Mouse (Mus musculus) cerebellum, adult 11-12 months (tissue): ENCODE measurements around the gene Gm27029.
"Not testable (repeated sequence)": the region's sequence is repeated elsewhere in the genome, so short reads cannot be mapped to it uniquely, and the experiment has no call there.

ENCODE experiments used
- DNase-seq: peaks from one replicate; pipeline ENCODE4 v3.0.0; 2022

Gene Gm27029

DNA sequence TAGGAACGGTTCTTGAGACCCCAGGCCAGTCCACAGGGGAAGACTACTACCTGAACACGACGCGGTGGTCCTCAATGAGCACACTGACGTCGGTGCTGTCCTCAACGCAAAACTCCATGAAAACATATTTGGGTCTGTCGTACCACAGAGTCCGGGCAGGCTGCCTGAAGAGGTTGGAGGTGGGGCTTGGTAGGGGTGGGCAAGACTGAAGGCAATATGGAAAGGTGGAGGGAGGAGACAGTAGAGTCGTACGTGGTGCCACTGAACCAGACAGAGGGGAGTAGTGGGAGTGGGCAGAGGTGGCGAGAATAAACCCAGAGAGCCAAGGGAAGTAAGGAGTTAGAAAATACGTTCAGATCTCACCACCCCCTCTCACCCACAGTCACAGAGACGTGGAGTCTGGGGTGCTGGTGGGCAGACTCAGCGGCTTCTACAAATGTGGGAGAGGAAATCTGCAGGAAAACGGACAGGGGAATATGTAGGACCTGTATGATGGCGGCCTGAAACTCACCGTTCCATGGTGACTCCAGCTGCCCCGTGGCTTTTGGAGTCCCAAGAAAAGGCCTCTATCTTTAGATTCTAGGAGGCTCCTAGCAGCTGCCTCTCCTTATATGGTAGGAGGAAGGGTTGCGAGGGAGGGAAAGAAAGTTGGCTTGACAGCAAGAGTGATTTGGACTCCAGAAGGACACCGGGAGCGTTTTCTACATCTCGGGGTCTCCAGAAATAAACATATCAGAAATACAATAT lies at the start of gene Gm27029:
Gm27029 (minus strand) TSS at position 692 of the 747 bp plus-strand sequence.
- DNase-seq, result peak; percentile 42

DNA sequence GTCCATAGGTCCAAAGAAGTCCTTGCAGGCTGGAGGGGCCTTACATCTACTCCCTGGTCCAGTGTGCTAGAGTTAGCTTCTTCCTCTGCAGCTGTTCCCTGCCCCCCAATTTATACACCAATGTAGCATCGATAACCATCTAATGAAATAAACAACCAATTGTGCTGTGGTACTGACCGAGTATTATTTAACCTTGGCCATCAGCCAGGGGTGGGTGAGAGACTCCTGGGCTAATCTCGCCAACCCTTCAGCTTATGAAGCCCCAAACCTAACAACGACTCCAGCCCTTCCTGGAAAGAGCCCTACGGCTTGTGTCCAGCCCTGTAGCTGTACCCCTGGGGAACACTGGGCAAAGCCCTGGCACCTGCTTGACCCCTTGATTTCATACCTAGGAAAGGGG lies 49.7 kb upstream of the Gm27029 start:
- DNase-seq, result no peak

DNA sequence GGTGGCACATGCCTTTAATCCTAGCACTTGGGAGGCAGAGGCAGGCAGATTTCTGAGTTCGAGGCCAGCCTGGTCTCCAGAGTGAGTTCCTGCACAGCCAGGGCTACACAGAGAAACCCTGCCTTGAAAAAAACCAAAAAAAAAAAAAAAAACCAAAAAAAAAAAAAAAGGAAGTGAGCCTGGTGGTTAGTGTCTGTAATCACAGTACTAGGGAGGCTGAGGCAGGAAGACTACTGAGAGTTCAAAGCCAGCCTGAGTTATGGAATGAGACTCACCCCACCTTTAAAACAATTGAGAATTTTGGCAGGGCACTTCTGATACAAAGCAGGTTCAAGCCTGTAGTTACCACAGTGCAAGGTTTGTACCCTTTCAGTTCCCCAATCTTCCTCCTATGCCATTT lies 49.1 kb upstream of the Gm27029 start:
- not testable (repeated sequence) for DNase-seq

DNA sequence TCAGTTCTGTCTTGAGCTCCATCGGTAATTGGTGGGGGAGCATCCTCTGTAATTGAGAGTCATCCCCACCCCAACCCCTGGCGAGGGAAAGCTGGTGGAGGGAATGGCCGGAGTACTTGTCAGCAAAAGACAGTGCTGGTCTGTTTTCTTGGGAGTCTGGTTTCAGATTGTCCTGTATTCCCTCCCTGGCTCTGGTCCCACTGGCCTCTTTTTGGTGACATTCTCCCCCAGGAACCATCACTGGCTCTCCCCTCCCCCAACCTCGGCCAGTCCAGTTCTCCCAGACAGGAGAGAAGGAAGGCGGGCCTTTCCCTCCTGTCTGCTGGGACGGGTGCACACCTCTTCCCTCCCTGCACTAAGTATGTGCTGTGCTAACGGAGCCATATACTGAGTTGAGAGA lies 47.7 kb upstream of the Gm27029 start:
- DNase-seq, result peak; percentile 41

DNA sequence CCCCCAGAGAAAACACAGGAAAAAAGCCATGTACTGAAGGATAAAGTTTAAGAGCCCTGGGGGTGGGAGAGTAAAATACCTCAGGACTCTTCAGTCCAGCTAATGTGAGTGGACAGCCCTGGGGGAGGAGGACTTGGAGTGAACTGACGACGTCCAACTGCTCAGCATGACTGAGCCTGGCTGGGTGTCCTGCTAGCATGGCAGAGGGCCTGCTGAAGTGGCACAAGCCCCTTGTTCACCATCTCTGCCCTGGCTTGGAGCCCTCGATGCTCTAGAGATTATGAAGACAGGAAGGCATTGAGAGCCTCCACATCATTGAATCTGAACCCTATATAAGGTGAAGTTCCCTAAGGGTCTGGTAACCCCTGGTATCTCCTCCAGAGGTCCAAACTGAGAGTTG lies 47.3 kb upstream of the Gm27029 start:
- DNase-seq, result no peak

DNA sequence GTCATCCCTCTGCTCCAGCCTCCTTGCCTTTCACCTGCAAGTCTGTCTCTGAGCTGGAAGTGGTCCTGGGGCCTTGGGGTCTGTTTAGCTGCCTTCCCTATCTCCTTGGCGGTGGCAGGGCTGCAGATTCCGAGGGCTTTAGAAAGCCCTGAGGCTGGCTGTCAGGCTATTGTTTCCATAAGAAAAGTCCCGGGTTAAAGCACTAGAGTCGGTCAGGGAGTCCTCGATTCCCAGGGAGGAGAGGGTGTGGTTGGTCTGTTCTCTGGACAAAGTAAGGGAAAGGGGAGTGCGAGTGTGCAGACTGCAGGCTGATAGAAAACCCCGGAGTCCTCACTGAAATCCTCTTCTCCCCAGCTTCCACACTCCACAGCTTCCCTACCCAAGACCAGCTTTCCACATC lies 45.6 kb upstream of the Gm27029 start:
- no peak for DNase-seq

DNA sequence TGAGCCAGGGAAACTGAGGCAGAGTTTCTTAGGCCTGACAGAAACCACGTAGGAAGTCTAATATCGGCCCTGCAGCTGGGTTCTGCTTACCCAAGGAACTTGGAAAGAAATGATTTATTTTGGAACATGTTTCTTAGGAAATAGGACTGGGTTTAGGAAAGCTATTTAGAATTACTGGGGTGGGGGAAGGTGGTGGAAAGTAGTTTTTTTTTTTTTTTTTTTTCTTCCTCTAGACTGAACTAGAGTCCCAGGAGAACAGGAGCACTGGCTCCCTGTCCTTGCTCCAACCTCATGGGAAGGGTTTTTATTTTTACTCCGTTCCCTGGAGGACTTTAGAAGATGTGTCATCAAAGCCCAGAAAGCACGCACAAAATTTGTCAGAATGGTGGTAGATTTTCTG lies 44.6 kb upstream of the Gm27029 start:
- DNase-seq, result no peak

DNA sequence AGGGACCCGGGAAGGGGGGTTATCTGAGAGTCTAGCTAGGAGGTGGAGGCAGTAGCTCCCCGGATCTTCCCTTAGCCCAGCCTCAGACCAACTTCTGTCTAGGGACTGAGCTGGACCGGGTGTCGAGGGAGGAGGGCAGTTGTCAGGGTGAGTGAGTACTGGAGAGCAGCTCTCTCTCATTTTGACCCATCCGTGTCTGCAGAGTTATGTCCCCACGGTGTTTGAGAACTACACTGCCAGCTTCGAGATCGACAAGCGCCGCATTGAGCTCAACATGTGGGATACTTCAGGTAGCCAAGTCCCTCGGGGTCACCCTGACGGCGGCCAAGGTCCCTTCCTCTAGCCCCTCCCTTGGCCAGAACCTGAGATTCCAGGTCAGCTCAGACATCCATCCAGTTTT lies 44.1 kb upstream of the Gm27029 start:
- no peak for DNase-seq

DNA sequence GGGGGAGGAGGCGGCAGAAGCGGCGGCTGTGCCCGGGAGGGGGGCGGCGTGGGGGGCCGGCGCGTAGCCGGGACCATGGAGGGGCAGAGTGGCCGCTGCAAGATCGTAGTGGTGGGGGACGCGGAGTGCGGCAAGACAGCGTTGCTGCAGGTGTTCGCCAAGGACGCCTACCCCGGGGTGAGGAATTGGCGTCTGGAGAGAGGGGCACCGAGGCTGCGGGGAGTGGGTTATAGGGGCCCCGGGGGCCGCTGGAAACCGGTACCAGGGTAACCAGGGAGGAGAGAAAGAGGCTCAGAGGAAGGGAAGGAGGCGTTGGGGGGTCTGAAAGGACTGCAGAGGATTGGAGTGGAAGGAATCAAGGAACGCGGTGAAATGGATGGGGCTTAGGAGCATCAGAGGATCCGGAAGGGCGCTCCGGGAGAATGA lies 43.7 kb upstream of the Gm27029 start:
- DNase-seq, result no peak

DNA sequence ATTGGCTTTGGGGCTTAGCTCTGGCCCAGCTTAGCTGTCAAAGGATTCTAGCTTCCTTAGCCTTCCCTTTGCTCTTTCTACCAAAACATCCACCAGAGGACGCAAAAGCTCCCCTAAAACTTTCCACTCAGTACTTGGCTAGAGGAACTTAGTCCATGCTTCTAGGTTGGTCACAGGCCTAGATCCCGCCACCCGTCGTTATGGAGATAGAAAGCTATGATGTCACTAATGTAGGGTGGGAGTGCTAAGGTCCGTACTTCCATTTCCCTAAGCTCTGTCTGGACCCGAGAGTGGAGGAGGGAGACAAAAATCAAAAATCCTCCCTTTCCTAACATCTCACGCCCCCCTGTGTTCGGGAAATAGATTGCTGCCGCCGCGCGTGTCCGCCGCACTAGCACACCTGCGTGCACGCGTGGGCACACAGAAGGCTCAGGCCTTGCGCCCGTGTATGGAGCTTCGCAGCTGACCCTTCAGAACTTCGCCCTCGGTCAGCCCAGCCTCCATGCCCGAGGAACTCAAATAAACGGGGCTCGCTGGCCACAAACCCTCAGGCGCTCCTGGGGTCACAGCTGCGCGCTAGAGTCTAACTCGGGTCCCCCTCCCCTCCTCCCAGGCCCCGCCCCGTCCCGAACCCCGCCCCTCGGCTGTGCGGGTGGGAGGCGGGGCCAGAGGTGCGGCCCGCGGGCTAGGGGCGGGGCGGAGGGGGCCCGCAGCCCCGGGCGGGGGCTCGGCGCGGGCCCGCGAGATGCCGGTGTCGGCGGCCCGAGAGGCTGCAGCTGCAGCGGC lies 43.1 kb upstream of the Gm27029 start:
- peak; percentile 64 for DNase-seq

DNA sequence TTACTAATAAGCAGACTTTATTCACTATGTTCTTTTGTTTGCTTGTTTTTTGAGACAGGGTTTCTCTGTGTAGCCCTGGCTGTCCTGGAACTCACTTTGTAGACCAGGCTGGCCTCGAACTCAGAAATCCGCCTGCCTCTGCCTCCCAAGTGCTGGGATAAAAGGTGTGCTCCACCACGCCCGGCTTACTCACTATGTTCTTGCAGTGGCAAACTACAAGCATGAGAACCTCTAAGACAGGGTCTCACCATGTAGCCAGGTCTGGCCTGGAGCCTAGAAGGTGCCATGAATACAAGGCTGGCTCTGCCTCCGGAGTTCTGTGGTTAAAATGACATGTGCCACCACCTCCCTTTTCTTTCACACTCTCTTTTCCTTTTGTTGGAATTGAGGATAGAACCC lies 42.0 kb upstream of the Gm27029 start:
- DNase-seq, result not testable (repeated sequence)

DNA sequence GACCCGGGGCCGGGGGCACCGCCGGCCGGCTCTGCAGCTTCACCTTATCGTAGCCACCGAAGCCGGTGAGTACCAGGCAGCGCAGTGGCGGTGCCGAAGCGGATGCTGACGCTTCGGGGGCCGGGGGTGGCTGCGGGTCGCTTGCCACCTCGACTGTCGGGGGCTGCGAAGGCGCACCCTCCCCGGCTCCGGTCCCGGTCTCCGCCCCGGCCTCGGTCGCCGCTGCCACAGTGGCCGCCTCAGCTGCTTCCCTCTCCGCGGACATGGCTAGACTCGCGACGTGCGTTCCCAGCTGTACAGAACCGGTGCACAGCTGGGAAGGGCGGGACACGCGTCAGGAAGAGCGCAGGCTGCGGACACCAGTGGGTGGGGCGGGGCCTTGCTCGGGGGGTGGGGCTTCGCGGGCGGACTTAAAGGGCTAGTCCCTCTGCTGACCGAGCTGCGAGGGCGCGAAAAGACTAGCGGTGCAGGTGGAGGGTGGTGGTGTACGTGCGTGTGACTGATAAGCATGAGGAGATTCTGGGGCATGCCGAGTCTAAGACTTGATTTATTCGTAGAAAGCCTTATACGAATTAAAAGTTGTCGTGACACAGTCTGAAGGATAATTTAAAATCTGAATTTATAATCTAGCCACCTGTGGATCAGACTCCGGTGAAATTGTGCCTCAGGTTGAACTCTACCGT lies 41.4 kb upstream of the Gm27029 start, which contains the start of gene Vat1:
Vat1 (minus strand) TSS at position 362 of the 683 bp plus-strand sequence.
- peak; percentile 41 for DNase-seq

DNA sequence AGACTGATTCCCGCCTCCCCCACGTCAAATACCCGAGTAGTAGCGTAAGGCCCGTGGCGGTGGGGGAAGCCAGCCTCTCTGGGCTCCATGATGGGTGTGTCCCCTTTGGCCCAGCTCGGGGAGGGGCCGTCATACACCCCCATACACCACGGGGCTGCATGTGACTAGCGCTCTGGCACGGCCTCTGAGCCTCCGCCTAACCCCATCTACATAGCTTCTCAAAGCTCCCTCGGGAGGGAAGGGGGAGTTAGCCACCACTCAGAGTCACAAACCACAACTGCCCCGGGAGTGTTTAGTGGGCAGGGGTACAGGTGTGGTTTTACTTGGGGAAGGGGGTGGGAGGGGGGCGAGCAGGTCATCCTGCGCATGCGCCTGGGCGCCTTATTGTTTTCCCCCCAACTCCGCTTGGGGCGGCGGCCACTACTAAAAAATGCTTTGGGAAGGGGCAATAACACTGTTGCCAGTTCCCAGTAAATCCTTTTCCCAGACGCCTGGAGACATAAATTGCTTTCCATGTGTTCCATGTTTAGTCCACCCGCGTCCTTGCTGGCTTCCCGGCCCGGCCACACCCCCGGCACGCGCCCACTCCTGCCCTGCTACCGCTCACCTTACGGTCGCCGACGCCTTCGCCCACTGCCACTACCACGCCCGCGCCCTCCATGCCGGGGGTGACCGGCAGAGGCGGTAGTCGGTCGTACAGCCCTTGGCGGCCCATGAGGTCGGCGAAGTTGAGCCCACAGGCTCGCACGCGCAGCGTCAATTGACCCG lies 40.7 kb upstream of the Gm27029 start:
- peak; percentile 46 for DNase-seq

DNA sequence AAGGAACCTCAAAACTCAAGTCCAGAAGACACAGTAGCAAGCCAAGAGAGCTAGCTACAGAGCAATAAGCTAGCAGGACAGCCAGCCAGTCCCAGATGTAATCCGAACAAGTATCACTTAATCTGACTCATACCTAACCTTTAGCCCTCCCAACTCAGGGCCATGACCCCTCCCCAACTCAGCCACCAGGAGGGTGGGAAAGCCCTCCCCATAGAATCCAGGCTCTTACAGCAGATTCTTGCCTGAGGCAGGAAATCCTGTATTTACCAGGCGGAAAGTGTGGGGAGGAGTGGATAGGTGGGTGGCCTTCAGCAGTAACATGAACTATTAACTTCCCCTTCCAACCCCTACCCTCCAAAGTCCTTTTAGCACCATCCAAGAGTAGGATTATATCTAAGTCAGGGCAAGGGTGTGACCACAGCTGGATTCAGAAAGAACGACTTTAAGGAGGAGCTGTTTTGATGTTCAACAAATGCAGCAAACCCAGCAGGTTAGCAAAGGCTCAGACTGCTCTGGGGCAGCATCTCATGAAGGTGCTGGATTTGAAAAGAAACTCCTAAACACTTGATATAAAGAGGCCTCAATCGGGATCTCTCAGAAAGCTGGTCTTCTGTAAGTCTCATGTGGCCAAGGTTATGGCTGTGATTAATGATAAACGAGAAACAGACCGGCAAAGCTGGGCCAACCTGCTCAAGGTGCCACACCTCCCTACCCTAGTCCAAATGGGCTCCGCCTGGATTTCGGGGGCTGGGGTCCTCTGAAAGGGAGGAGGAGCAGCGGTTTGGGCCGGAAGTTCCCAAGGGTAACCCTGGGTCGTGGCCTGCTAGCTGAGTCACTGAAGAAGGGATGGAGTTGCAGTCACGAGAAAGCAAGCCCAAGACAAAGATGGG lies 39.9 kb upstream of the Gm27029 start, which contains the start of gene Rnd2:
Rnd2 (plus strand) TSS at position 789 of the 890 bp plus-strand sequence.
- no peak for DNase-seq

DNA sequence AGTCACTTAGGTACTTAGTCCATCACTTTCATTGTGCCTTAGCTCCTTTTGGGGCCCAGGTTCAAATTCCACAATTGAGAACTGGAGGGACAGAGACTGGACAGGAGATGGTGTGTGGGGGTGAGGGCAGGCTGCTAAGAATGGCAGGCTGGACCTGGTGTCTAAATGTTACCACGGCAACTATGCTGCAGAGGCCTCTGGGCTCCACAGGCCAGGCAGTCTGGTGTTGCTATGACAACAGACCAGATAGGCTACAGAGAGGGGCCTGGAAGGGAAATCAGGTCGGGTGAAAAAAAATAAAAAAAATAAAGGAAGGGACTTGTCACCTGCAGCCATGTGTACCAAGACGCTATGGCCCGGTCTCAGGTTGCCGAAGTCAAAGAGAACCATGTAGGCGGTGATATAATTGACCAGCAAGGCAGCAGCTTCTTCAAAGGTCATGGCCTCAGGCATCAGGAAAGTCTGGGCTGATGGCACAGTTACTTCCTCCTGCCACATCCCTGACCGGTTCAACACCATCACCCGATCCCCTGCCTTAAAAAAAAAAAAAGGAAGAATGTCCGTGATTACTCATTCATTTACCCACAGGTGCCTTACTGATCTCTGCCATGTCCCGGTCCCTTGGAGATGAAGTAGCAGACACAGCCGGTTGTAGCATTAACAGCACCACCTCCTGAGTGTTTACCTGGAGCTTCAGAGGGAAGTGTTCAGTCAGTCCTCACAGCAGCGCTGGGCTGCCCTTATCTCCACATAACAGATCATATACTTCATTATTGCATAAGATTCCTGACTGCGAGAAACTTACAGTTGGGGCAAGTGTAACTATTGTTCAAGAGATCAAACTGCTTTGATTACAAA lies 38.2 kb upstream of the Gm27029 start:
- no peak for DNase-seq

DNA sequence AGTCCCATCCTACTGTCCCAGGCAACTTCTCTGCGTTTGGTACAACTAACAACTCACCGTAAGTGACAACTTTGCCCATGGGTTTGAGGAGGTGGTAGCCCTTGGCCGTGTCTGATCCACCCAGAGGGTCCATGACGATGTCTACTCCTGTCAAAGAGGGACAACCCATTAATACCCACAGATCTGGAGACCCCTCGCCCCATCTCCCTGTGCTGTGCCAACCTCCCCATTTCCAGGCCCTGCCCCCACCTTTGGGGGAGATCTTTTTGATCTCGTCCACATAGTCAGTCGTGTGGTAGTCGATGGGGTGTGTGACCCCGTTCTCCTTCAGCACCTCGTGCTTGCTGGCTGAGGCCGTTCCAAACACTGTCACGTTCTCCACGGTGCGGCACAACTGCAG lies 37.5 kb upstream of the Gm27029 start:
- no peak for DNase-seq

DNA sequence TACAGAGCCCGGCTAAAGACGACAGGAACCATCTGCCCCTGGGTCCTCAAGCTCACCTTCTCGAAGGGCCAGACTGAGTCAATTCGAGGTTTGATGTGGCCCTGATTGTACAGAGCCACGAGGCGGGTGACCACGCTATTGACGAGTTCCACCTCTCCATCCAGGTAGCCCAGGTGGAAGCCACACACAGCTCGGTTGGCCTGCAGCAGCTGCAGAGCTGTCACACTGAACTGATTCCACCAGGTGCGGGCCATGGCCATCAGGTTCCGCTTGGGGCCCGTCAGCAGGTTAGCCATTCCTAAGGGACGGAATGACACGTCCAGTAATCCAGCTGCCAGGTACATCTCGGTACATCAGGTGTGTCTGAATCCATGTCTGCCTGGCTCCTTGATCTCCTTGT lies 35.7 kb upstream of the Gm27029 start:
- no peak for DNase-seq

DNA sequence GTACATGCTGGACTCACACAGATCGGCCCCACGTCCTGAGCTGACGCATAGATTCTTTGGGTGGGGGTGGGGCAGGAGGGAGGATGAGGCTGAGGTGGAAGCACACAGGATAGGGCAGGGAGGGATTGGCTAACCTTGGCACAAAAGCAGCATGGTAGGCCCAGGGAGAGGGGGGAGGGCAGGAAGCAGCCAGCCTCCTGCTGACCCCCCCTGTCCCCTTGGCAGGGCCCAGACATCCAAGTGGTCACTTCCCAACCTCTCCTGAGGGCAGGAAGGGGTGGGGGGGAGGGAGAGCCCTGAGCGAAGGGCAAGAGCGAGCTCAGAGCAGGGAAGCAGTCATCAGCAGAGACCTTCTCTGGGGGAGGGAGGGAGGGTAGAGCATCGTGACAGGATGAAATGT lies 35.1 kb upstream of the Gm27029 start:
- no peak for DNase-seq

DNA sequence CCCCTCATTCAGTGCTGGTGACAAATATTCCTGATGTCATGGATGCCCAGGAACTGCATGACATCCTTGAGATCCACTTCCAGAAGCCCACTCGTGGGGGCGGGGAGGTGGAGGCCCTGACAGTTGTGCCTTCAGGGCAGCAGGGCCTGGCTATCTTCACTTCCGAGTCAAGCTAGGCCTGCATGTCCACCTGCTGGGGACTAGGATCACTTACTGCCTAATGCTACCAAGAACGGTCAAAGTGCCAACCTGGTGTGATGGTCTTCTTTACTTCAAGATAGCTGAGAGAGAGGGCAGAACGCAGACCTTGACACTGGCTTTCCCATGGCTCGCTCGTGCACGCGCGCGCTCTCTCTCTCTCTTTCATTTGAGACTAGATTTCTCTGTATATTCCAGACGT lies 33.6 kb upstream of the Gm27029 start:
- DNase-seq, result no peak

DNA sequence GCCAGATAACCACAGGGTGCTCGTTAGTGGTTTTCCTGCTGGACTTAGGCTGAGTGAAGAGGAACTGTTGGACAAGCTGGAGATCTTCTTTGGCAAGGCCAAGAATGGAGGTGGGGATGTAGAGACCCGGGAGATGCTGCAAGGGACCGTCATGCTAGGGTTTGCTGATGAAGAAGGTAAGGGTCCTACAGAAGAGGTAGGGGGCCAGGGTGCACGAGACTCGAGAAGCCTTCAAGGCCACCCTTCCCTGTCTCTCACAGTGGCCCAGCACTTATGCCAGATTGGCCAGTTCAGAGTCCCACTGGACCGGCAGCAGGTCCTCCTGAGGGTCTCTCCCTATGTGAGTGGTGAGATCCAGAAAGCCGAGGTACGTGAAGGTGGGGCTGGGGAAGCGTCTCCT lies 33.0 kb upstream of the Gm27029 start:
- no peak for DNase-seq

DNA sequence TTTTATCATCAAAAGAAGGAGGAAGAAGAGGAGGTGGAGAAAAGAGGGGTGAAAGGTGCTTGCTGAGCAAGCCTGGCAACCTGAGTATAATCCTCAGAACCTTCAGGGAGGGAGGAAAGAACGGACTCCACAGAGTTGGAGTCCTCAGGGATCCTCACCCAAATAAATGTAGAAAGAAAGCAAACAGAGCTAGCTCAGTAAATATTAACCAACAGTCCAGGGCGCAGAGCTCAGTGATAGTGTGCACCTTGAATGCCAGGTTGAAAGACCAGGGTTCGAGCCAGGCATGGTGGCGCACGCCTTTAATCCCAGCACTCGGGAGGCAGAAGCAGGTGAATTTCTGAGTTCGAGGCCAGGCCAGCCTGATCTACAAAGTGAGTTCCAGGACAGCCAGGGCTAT lies 31.0 kb upstream of the Gm27029 start:
- DNase-seq, result no peak
